Mouse (Mus musculus): ENCODE results near the gene Nmur1. TPM values are rescaled to one million over a fixed set of nuclear protein-coding genes. Genes with fewer than 3 reads are reported as not detected.

The Nmur1 gene
- not detected for polyA plus RNA-seq (2014; fragmentation: Illumina TruSeq; extraction: RNeasy Lipid Tissue Mini Kit (QIAGEN cat#74804); ENCODE audit: low read depth, low replicate concordance)

GRCm38 (mm10) chr1:86426128-86426527 is at the start of gene Nmur1, which contains the start of gene Tex44:
Nmur1 (minus strand) TSS chr1:86426228.
Tex44 (plus strand) TSS chr1:86426329.

GRCm38 (mm10) chr1:86358906-86359797 is 66.9 kb downstream of the Nmur1 start, which contains the start of gene Ncl:
Ncl (minus strand) TSS chr1:86359400.

Other genes starting within 250 kb of the Nmur1 start
- not detected for gene B3gnt7, start 123.4 kb downstream of the Nmur1 start, polyA plus RNA-seq (2014; fragmentation: Illumina TruSeq; extraction: RNeasy Lipid Tissue Mini Kit (QIAGEN cat#74804); ENCODE audit: low read depth, low replicate concordance)
- gene Ncl, start 66.8 kb downstream of the Nmur1 start, polyA plus RNA-seq (2014; fragmentation: Illumina TruSeq; extraction: RNeasy Lipid Tissue Mini Kit (QIAGEN cat#74804); ENCODE audit: low read depth, low replicate concordance) = 471 TPM
- gene Tex44, start 101 bp upstream of the Nmur1 start, polyA plus RNA-seq (2014; fragmentation: Illumina TruSeq; extraction: RNeasy Lipid Tissue Mini Kit (QIAGEN cat#74804); ENCODE audit: low read depth, low replicate concordance) = not detected
- gene Ptma, start 100.5 kb upstream of the Nmur1 start, polyA plus RNA-seq (2014; fragmentation: Illumina TruSeq; extraction: RNeasy Lipid Tissue Mini Kit (QIAGEN cat#74804); ENCODE audit: low read depth, low replicate concordance) = 1,289 TPM
- 27.8 TPM for gene Pde6d, start 156.4 kb upstream of the Nmur1 start, polyA plus RNA-seq (2014; fragmentation: Illumina TruSeq; extraction: RNeasy Lipid Tissue Mini Kit (QIAGEN cat#74804); ENCODE audit: low read depth, low replicate concordance)
- gene Cops7b, start 156.7 kb upstream of the Nmur1 start, polyA plus RNA-seq (2014; fragmentation: Illumina TruSeq; extraction: RNeasy Lipid Tissue Mini Kit (QIAGEN cat#74804); ENCODE audit: low read depth, low replicate concordance) = 2.8 TPM
- gene Nppc, start 244.3 kb upstream of the Nmur1 start, polyA plus RNA-seq (2014; fragmentation: Illumina TruSeq; extraction: RNeasy Lipid Tissue Mini Kit (QIAGEN cat#74804); ENCODE audit: low read depth, low replicate concordance) = not detected